Mouse (Mus musculus) MEL (cell line): ENCODE measurements around the gene Stra6l.

Source experiments
- CHD2 ChIP-seq: IDR thresholded peaks from 2 replicates; pipeline ENCODE4 v1.6.1; 2011; ENCODE audit warnings: low read length, improper control_type of control experiment
- CTCF ChIP-seq, 3 experiments: IDR thresholded peaks in 2 of 3; conservative IDR thresholded peaks in 1 of 3; 2 replicates each; pipeline ENCODE4 v1.5.1; 2011 to 2012; ENCODE audit warnings: low read length in 3 of 3, low read depth in 2 of 3, mild to moderate bottlenecking in 2 of 3, improper control_type of control experiment in 1 of 3, inconsistent platforms in 1 of 3, mixed read lengths in 1 of 3, moderate library complexity in 1 of 3; ENCODE audit not compliant: control insufficient read depth in 1 of 3, insufficient read depth in 1 of 3, poor library complexity in 1 of 3, severe bottlenecking in 1 of 3
- E2F4 ChIP-seq: IDR thresholded peaks from 2 replicates; pipeline ENCODE4 v1.6.1; 2011; ENCODE audit warnings: low read depth, low read length, improper control_type of control experiment, borderline replicate concordance
- HCFC1 ChIP-seq: IDR thresholded peaks from 2 replicates; pipeline ENCODE4 v1.6.1; 2012; ENCODE audit warnings: low read depth, mild to moderate bottlenecking, inconsistent platforms, low read length, improper control_type of control experiment, moderate library complexity
- JUND ChIP-seq: IDR thresholded peaks from 2 replicates; pipeline ENCODE4 v1.6.1; 2011; ENCODE audit warnings: low read depth, mild to moderate bottlenecking, improper control_type of control experiment, low read length
- NELFE ChIP-seq: IDR thresholded peaks from 2 replicates; pipeline ENCODE4 v1.6.1; 2011; ENCODE audit warnings: low read depth, low read length, improper control_type of control experiment
- POLR2A ChIP-seq, 2 experiments: IDR thresholded peaks; 2 replicates each; pipeline ENCODE4 v1.6.1; 2011 to 2012; ENCODE audit warnings: low read length in 2 of 2, mild to moderate bottlenecking in 2 of 2, control low read depth in 1 of 2, improper control_type of control experiment in 1 of 2, low read depth in 1 of 2, moderate library complexity in 1 of 2; ENCODE audit not compliant: control insufficient read depth in 1 of 2, insufficient read depth in 1 of 2, poor library complexity in 1 of 2
- TAL1 ChIP-seq: IDR thresholded peaks from 2 replicates; pipeline ENCODE4 v1.6.1; 2012; ENCODE audit warnings: mild to moderate bottlenecking, inconsistent platforms, low read length, moderate library complexity, mixed read lengths
- USF1 ChIP-seq: IDR thresholded peaks from 2 replicates; pipeline ENCODE4 v1.6.1; 2014; ENCODE audit warnings: low read depth, mild to moderate bottlenecking, inconsistent platforms, low read length, improper control_type of control experiment, moderate library complexity
- ZC3H11A ChIP-seq: IDR thresholded peaks from 2 replicates; pipeline ENCODE4 v1.6.1; 2012; ENCODE audit warnings: low read depth, mild to moderate bottlenecking, inconsistent platforms, low read length, improper control_type of control experiment

DNA sequence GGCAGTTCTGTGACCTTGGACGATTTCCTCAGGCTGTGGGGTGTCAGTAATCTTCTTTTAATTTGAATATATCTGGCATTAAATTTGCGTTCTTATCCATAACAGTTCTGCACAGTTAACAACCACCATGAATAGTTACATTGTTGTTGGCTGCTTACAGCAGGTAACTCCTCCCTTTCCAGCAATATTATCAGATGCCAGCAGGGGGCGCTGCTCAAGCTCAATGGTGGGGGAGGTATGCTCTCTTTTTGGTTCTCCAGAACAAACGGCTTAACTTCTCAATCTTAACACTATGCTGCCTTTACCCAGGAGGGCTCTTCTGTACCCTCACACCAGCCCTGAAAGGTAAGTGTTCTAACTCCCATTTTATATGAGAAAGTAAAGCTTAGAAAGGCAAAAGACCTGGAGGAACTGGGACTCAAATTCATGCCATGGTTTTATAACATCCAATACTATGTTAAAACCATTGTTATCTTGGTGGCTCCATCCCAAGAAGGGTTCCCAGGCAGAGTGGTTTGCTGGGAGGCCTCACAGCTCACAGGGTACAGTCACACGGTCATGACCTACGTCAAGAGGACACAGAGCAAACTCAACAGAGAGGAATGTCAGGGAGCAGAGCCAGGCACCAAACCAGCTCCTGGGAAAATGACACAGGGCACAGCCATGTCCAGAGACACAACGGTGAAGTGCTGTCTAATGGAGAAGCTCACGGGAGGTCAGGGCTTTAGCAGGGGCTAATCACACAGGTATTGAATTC is 28.2 kb upstream of the Stra6l start:
- TF ChIP-seq POLR2A (IDR thresholded peaks at IDR 0.05; ENCODE audit: control insufficient read depth in 1 of 2, insufficient read depth in 1 of 2, low read depth in 1 of 2, low read length in 2 of 2, poor library complexity in 1 of 2) (no peak), CTCF (IDR thresholded peaks at IDR 0.05 in 2 of 3, conservative IDR thresholded peaks at IDR 0.05 in 1 of 3; ENCODE audit: control insufficient read depth in 1 of 3, insufficient read depth in 1 of 3, low read depth in 2 of 3, low read length in 3 of 3, poor library complexity in 1 of 3, severe bottlenecking in 1 of 3) (peak; percentile 79 to 86 (median 83)), USF1 (no peak), TAL1 (no peak), HCFC1 (no peak), JUND (no peak), NELFE (no peak), CHD2 (no peak), ZC3H11A (no peak), E2F4 (no peak)
